Mouse (Mus musculus) CH12.LX (cell line): ENCODE results near the gene Tada1. TPM values are rescaled to one million over a fixed set of nuclear protein-coding genes. Genes with fewer than 3 reads are reported as not detected.

Source experiments
- DNase-seq: peaks from one replicate; pipeline ENCODE4 v3.0.0-alpha.2; 2013; ENCODE audit errors: extremely low read depth
- H3K27ac ChIP-seq: 2 replicates; pipeline ENCODE4 v1.5.1; 2012; ENCODE audit warnings: low read depth, mild to moderate bottlenecking, control low read depth, moderate library complexity; ENCODE audit not compliant: insufficient read depth
- H3K27me3 ChIP-seq: replicated peaks from 2 replicates; pipeline ENCODE3; 2012; ENCODE audit warnings: inconsistent platforms
- H3K36me3 ChIP-seq, 2 experiments: replicated peaks in 1 of 2; 2 replicates each; pipeline versions ENCODE3 to v1.6.1; 2012; ENCODE audit warnings: inconsistent platforms in 1 of 2, low read length in 1 of 2, mild to moderate bottlenecking in 1 of 2, mixed read lengths in 1 of 2, moderate library complexity in 1 of 2; ENCODE audit not compliant: control insufficient read depth in 1 of 2, insufficient read depth in 1 of 2
- H3K4me1 ChIP-seq, 2 experiments: 2 replicates each; pipeline ENCODE4 v1.6.1; 2012; ENCODE audit warnings: inconsistent platforms in 1 of 2, moderate library complexity in 1 of 2; ENCODE audit not compliant: insufficient read depth in 2 of 2, control insufficient read depth in 1 of 2
- H3K4me2 ChIP-seq: 2 replicates; pipeline ENCODE4 v1.6.1; 2012; ENCODE audit warnings: low read depth, mild to moderate bottlenecking, control low read depth; ENCODE audit not compliant: poor library complexity, insufficient read depth, severe bottlenecking
- H3K4me3 ChIP-seq, 3 experiments: fragments of 150-350 bp in 1 of 3; sonication (generic) in 1 of 3; replicated peaks in 1 of 3; 2 replicates each; pipeline versions ENCODE3 to v1.5.1; 2011 to 2012; ENCODE audit warnings: low read depth in 2 of 3, low read length in 2 of 3, mild to moderate bottlenecking in 2 of 3, moderate library complexity in 2 of 3, control low read depth in 1 of 3, improper control_type of control experiment in 1 of 3, inconsistent platforms in 1 of 3, mixed read lengths in 1 of 3; ENCODE audit not compliant: poor library complexity in 1 of 3
- H3K79me2 ChIP-seq: replicated peaks from 2 replicates; pipeline ENCODE4 v1.6.1; 2012; ENCODE audit warnings: mild to moderate bottlenecking, moderate library complexity; ENCODE audit not compliant: control insufficient read depth, poor library complexity, insufficient read depth, severe bottlenecking; ENCODE audit errors: extremely low read depth
- H3K9ac ChIP-seq: 2 replicates; pipeline ENCODE4 v1.6.1; 2012; ENCODE audit warnings: low read depth, mild to moderate bottlenecking, control low read depth, moderate library complexity; ENCODE audit not compliant: insufficient read depth
- H3K9me3 ChIP-seq: replicated peaks from 2 replicates; pipeline ENCODE3; 2012; ENCODE audit warnings: low read length, inconsistent platforms, mixed read lengths
- BHLHE40 ChIP-seq: IDR thresholded peaks from 2 replicates; pipeline ENCODE4 v1.6.1; 2011; ENCODE audit warnings: mild to moderate bottlenecking, low read depth, low read length, improper control_type of control experiment
- CTCF ChIP-seq, 2 experiments: IDR thresholded peaks in 1 of 2; conservative IDR thresholded peaks in 1 of 2; 2 replicates each; pipeline ENCODE4 v1.5.1; 2011 to 2012; ENCODE audit warnings: low read depth in 2 of 2, low read length in 2 of 2, improper control_type of control experiment in 1 of 2, inconsistent platforms in 1 of 2, mild to moderate bottlenecking in 1 of 2, moderate library complexity in 1 of 2
- E2F4 ChIP-seq: IDR thresholded peaks from 2 replicates; pipeline ENCODE4 v1.6.1; 2011; ENCODE audit warnings: low read depth, low read length, improper control_type of control experiment; ENCODE audit not compliant: insufficient replicate concordance
- ELF1 ChIP-seq: IDR thresholded peaks from 2 replicates; pipeline ENCODE4 v1.6.1; 2014; ENCODE audit warnings: low read depth, mild to moderate bottlenecking, inconsistent platforms, low read length, improper control_type of control experiment
- EP300 ChIP-seq: IDR thresholded peaks from 2 replicates; pipeline ENCODE4 v1.6.1; 2011; ENCODE audit warnings: low read length, improper control_type of control experiment
- ETS1 ChIP-seq: conservative IDR thresholded peaks from 2 replicates; pipeline ENCODE4 v1.6.1; 2012; ENCODE audit warnings: low read depth, mild to moderate bottlenecking, inconsistent platforms, low read length, improper control_type of control experiment, moderate library complexity
- GABPA ChIP-seq: IDR thresholded peaks from 2 replicates; pipeline ENCODE4 v1.6.1; 2012; ENCODE audit warnings: low read depth, low read length, improper control_type of control experiment, inconsistent platforms; ENCODE audit not compliant: insufficient replicate concordance
- HCFC1 ChIP-seq: IDR thresholded peaks from 2 replicates; pipeline ENCODE4 v1.6.1; 2012; ENCODE audit warnings: low read depth, mild to moderate bottlenecking, inconsistent platforms, low read length, improper control_type of control experiment
- IRF4 ChIP-seq: IDR thresholded peaks from 2 replicates; pipeline ENCODE4 v1.6.1; 2014; ENCODE audit warnings: low read depth, mild to moderate bottlenecking, inconsistent platforms, low read length, improper control_type of control experiment
- JUN ChIP-seq: IDR thresholded peaks from 2 replicates; pipeline ENCODE4 v1.6.1; 2011; ENCODE audit warnings: low read depth, mild to moderate bottlenecking, low read length, improper control_type of control experiment, moderate library complexity; ENCODE audit not compliant: insufficient read depth
- KAT2A ChIP-seq: IDR thresholded peaks from 2 replicates; pipeline ENCODE4 v1.6.1; 2012; ENCODE audit warnings: low read length, improper control_type of control experiment, inconsistent platforms; ENCODE audit not compliant: insufficient replicate concordance
- MAFK ChIP-seq: IDR thresholded peaks from 2 replicates; pipeline ENCODE4 v1.6.1; 2011; ENCODE audit warnings: low read length, improper control_type of control experiment; ENCODE audit not compliant: insufficient replicate concordance
- MAX ChIP-seq: IDR thresholded peaks from 2 replicates; pipeline ENCODE4 v1.6.1; 2011; ENCODE audit warnings: low read length, improper control_type of control experiment
- MAZ ChIP-seq: IDR thresholded peaks from 2 replicates; pipeline ENCODE4 v1.6.1; 2012; ENCODE audit warnings: low read depth, mild to moderate bottlenecking, inconsistent platforms, low read length, improper control_type of control experiment, moderate library complexity
- MEF2A ChIP-seq: IDR thresholded peaks from 2 replicates; pipeline ENCODE4 v1.6.1; 2014; ENCODE audit warnings: low read depth, mild to moderate bottlenecking, inconsistent platforms, low read length, improper control_type of control experiment, borderline replicate concordance
- NRF1 ChIP-seq: IDR thresholded peaks from 2 replicates; pipeline ENCODE4 v1.6.1; 2014; ENCODE audit warnings: low read depth, mild to moderate bottlenecking, inconsistent platforms, low read length, improper control_type of control experiment, moderate library complexity
- PAX5 ChIP-seq: IDR thresholded peaks from 2 replicates; pipeline ENCODE4 v1.6.1; 2012; ENCODE audit warnings: low read length, inconsistent platforms, mixed read lengths
- POLR2A ChIP-seq: IDR thresholded peaks from 2 replicates; pipeline ENCODE4 v1.6.1; 2011; ENCODE audit warnings: low read depth, mild to moderate bottlenecking, improper control_type of control experiment, low read length
- POLR2AphosphoS2 ChIP-seq: IDR thresholded peaks from 2 replicates; pipeline ENCODE4 v1.6.1; 2011; ENCODE audit warnings: low read depth, low read length, improper control_type of control experiment
- RAD21 ChIP-seq: IDR thresholded peaks from 2 replicates; pipeline ENCODE4 v1.6.1; 2011; ENCODE audit warnings: low read depth, mild to moderate bottlenecking, low read length, improper control_type of control experiment, moderate library complexity
- RCOR1 ChIP-seq: conservative IDR thresholded peaks from 2 replicates; pipeline ENCODE4 v1.6.1; 2012; ENCODE audit warnings: low read depth, mild to moderate bottlenecking, inconsistent platforms, low read length, improper control_type of control experiment
- SIN3A ChIP-seq: IDR thresholded peaks from 2 replicates; pipeline ENCODE4 v1.6.1; 2012; ENCODE audit warnings: low read length, improper control_type of control experiment, inconsistent platforms
- TCF12 ChIP-seq: IDR thresholded peaks from 2 replicates; pipeline ENCODE4 v1.6.1; 2014; ENCODE audit warnings: low read depth, mild to moderate bottlenecking, inconsistent platforms, low read length, improper control_type of control experiment
- UBTF ChIP-seq: IDR thresholded peaks from 2 replicates; pipeline ENCODE4 v1.6.1; 2012; ENCODE audit warnings: low read depth, mild to moderate bottlenecking, inconsistent platforms, low read length, improper control_type of control experiment, moderate library complexity
- USF1 ChIP-seq: IDR thresholded peaks from 2 replicates; pipeline ENCODE4 v1.6.1; 2014; ENCODE audit warnings: low read depth, mild to moderate bottlenecking, inconsistent platforms, low read length, improper control_type of control experiment
- USF2 ChIP-seq: conservative IDR thresholded peaks from 2 replicates; pipeline ENCODE4 v1.6.1; 2011; ENCODE audit warnings: low read depth, low read length, improper control_type of control experiment
- ZC3H11A ChIP-seq: IDR thresholded peaks from 2 replicates; pipeline ENCODE4 v1.6.1; 2012; ENCODE audit warnings: low read depth, mild to moderate bottlenecking, inconsistent platforms, low read length, improper control_type of control experiment
- ZNF384 ChIP-seq: IDR thresholded peaks from 2 replicates; pipeline ENCODE4 v1.6.1; 2012; ENCODE audit warnings: low read depth, low read length, improper control_type of control experiment, inconsistent platforms
- dilution Hi-C: fragments of 300-500 bp; cut with MboI; formaldehyde crosslinking; loops from 2 replicates; pipeline ENCODE4 v1.14.3; 2020; ENCODE audit warnings: low sequenced_read_pairs; ENCODE audit not compliant: extremely low pct_unique_long_range_greater_than_20kb, extremely low pct_ligation_motif_present
- in situ Hi-C: fragments of 300-500 bp; cut with MboI; formaldehyde crosslinking; loops from 3 replicates; pipeline ENCODE4 v1.14.3; 2019; ENCODE audit warnings: low sequenced_read_pairs, low pct_ligation_motif_present, low pct_unique_long_range_greater_than_20kb, mixed read lengths
- polyA plus RNA-seq: library from polyadenylated mRNA; unstranded; fragments of >175 nt; gene quantifications from 2 replicates; pipeline ENCODE4 v1.2.1, GENCODE M21; 2012; ENCODE audit warnings: low read depth; ENCODE audit not compliant: insufficient read length
- total RNA-seq, 2 experiments: library from RNA; depleted of rRNA; stranded (reverse); fragments of 300-350 nt in 1 of 2; fragments of >200 nt in 1 of 2; gene quantifications; 2 replicates each; pipeline ENCODE4 v1.2.3; 2012 to 2014

Gene Tada1
- total RNA-seq (2012; rRNA removed) (46.3 and 49.9 TPM in 2 replicates), total RNA-seq (2014; rRNA removed) (80.1 and 86.0 TPM in 2 replicates), polyA plus RNA-seq (49.6 and 59.5 TPM in 2 replicates)

DNA sequence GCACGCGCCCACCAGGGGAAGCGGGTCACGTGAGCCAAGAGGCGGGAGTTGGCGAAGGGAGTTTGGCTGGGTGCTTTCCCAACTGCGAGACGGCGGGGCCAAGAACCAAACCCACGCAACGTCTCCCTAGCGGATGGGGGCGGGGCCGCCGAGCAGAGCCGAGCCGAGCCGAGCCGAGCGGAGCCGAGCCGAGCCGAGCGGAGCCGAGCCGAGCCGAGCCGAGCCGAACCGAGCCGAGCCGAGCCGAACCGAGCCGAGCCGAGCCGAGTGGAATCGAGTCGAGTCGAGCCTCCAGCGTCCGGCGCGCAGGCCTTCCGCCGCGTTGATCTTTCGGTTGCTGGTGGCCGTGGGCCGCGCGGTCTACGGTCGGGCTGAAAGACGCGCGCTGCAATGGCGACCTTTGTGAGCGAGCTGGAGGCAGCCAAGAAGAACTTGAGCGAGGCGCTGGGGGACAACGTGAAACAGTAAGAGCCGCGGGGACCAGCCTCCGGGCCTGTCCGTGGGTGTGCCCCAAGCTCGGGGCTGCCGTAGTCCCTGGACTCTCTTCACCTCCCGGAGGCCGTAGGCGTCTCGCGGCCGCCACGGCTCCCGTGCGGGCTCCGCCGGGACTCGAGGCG is at the start of gene Tada1:
Tada1 (plus strand) TSS at position 85 of the 617 bp plus-strand sequence.
- Histone ChIP-seq H3K4me3 (peak within 1 kb of the TSS; percentile 73 to 93 (median 87)), H3K4me2 (peak within 1 kb of the TSS; percentile 33), H3K4me1 (peaks cover 7 to 24% of the 10 kb centered on the region in 2 experiments), H3K9me3 (no peaks in the 10 kb centered on the region), H3K9ac (peak within 1 kb of the TSS; percentile 96), H3K27me3 (no peaks in the 10 kb centered on the region), H3K27ac (peak within 1 kb of the TSS; percentile 22; the same call in 1 of the 2 replicates), H3K79me2 (peaks cover 24% of the 10 kb centered on the region), H3K36me3 (peaks cover 14 to 25% of the 10 kb centered on the region in 2 experiments)
- in situ Hi-C loops (loop anchor here (25.0 kb wide), 2 partner anchors 392 to 567 kb away; no protein-coding TSS in a partner anchor), dilution Hi-C loops (no loop called here)
- TF ChIP-seq KAT2A: no peak
- TF ChIP-seq PAX5: no peak
- TF ChIP-seq TCF12: peak; percentile 32; the same call in 1 of the 2 replicates
- TF ChIP-seq MAFK: no peak
- 0 out of 2 replicates have a peak, but pooled peaks have one; percentile 23 for TF ChIP-seq MEF2A
- TF ChIP-seq JUN: no peak
- TF ChIP-seq ZC3H11A: no peak
- peak; percentile 90 for TF ChIP-seq USF1
- no peak for TF ChIP-seq GABPA
- TF ChIP-seq BHLHE40: peak; percentile 93
- peak; percentile 74 for TF ChIP-seq USF2
- TF ChIP-seq NRF1: no peak
- no peak; the same call in 1 of the 2 replicates for TF ChIP-seq UBTF
- TF ChIP-seq ZNF384: no peak
- no peak for TF ChIP-seq ELF1
- no peak for TF ChIP-seq POLR2AphosphoS2
- peak; percentile 61; the same call in 1 of the 2 replicates for TF ChIP-seq POLR2A
- TF ChIP-seq CTCF (conservative IDR thresholded peaks at IDR 0.05 in 1 of 2, IDR thresholded peaks at IDR 0.05 in 1 of 2; ENCODE audit: low read depth in 2 of 2, low read length in 2 of 2): no peak
- no peak for TF ChIP-seq RCOR1
- no peak for TF ChIP-seq RAD21
- TF ChIP-seq HCFC1: peak; percentile 48
- TF ChIP-seq E2F4: no peak
- no peak for TF ChIP-seq SIN3A
- TF ChIP-seq MAZ: no peak
- 0 out of 2 replicates have a peak, but pooled peaks have one; percentile 10 for TF ChIP-seq IRF4
- no peak for TF ChIP-seq EP300
- no peak for TF ChIP-seq ETS1
- peak; percentile 78 for TF ChIP-seq MAX
- peak; percentile 85 for DNase-seq
